Mouse (Mus musculus): ENCODE data around the gene Cecr2.
A peak's percentile ranks its signal among the peaks of the same experiment; 100 is the strongest.
"Not testable (repeated sequence)": the region's sequence is repeated elsewhere in the genome, so short reads cannot be mapped to it uniquely, and the experiment has no call there.

Cecr2 gene

DNA sequence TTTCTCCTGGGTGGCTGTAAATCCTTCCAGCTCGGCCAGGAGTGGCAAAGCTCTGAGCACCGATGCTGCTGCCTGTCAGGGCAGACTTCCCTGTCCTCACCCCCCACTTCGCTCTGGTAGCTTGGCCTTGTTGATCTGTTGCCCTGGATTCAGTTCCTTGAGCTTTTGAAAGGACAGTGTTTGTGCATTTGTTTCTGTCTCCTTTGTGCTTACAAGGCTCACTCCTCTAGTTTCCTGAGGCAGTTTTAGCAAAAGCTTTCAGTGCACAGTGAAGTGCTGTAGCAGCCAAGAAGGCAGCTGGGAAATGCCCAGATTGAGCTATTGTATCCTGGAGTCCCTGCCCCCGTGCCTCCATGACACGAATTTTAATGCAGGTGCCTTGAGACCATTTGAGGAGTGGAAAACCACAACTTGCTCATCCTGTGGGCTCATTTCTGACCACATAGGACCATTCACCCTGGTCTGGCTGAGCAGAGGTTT lies 107.0 kb downstream of the Cecr2 start, which contains the start of gene Slc25a18:
Slc25a18 (plus strand) TSS at position 430 of the 480 bp plus-strand sequence.
- peak in 1 of 2 experiments; percentile 57 for DNase-seq (ENCODE audit: low spot score in 2 of 2)

DNA sequence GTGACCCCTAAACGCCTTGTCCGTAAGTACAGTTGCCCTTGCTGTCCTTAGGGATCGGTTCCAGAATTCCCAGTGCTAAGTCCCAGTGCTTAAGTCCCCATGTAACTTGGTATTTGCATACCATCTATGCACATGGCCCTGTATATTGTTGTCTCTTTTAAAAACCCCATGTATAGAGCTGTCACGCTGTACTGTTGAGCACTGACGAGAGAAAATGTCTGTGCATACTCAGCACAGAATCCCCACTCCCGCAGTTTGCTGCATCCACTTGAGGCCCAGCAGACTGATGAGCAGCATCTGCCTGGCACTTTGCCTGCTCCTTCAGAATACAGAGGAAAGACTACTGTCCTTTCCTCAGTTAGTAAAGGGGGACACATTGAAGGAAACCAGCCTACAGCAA lies 107.6 kb downstream of the Cecr2 start:
- no peak for DNase-seq (ENCODE audit: low spot score in 2 of 2)

DNA sequence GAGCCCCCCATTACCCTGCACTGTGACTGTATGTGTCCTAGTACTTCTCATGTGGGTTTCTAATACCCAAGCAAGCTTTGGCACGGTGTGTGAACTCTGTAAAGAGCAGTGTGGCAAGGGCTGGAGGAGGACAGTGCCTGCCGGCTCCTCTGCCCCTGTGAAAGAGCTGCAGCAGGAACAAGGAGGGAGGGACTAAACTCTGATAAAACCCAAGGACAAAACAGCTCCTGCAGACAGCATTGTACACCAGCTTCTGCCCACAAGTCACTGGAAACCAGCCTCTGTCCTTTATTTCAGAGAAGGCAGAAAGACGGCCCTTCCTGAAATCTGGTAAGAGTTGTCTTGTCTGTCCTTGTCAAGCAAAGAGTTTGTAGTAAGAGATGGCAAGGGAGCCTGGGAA lies 110.1 kb downstream of the Cecr2 start:
- DNase-seq (ENCODE audit: low spot score in 2 of 2), result no peak

DNA sequence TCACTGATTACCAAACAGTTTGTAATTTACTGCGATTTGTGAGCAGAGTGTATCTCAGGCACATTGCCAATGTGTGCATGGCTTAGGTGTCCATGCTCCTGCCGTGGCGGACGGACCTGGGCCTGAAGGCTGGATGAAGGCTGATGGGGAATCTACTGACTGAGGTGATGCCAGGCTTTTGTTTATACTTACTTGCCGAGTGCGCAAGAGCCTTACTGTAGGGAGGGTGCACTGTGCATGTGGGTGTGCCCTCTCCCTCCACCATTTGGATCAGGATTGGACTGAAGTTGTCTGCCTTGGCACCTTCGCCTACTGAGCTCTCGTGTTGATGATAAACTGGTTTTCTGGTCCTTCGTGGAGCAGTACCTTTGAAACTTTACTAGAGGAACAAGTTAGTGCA lies 111.4 kb downstream of the Cecr2 start:
- DNase-seq (ENCODE audit: low spot score in 2 of 2), result no peak

DNA sequence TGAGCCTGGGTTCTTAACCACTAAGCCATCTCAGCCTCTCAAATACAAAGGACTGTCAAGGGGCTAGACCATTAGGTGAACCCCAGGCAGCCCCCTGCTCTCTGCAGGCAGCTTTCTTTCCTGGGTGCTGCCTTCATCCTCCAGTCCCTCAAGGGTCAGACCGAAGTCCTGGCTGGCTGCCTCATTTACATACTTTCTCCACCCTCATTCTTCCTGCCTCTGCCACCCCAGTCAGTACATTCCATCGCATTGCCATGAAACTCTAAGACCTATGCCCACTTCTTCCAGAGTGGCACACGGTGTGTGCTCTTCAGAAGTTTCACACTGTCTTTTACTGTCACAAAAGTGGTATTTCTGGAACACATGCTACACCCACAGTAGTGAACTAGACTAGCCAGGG lies 112.1 kb downstream of the Cecr2 start:
- DNase-seq (ENCODE audit: low spot score in 2 of 2), result no peak

DNA sequence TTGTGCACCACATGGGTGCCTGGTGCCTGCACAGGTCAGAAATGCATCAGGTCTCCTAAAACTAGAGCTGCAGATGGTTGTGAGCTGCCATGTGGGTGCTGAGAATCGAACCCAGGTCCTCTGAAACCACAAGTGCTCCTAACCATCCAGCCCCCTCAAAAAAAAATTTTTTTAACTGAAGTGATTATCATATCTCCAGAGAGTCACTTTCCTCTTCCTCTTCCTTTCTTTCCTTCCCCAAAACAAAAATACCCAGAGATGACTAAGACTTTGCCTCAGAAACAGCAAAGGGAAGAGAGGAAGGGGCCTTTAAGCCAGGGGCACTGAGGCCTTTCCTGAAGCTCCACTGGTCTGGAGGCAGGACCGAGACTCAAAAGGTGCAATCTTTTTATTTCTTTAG lies 116.8 kb downstream of the Cecr2 start:
- no peak for DNase-seq (ENCODE audit: low spot score in 2 of 2)

DNA sequence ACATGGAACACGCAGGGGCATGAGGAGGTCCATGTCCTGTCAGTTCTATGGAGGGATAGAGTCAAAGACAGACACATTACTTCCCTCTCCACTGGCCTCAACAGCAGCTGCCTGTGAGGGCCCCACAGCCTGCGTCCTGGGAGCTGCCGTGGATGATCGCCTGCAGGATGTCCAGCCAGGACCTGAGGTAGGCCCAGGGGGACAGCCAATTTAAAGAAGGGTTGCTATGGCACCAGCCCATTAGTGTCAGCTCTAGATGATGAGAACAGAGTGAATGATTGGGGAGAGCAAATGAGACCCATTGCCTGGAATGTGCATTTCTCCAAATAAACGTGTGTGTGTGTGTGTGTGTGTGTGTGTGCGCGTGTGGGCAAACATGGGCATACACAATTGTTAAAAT lies 118.2 kb downstream of the Cecr2 start:
- DNase-seq (ENCODE audit: low spot score in 2 of 2), result no peak

DNA sequence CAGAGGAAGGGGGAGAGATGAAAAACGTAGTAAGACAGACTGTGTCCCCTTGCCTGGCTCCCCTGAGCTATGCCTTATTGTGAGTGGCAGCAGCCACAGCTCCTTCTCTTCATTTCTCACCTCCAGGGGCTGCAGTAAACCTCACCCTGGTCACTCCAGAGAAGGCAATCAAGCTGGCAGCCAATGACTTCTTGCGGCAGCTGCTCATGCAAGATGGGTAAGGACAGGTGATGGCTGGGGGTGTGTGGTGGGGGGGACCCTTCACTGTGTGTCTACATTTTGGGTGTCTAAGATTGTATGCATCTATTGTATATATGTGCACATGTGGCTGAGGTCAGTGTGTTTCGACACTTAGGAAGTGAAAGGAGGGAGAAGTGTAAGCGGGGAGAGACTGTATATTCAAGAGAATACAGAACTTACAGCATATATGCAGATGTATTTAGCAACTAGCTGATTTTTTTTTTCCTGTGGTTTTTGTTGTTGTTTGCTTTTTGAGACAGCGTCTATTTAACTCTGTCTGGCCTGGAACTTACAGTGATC lies 122.0 kb downstream of the Cecr2 start:
- DNase-seq (ENCODE audit: low spot score in 2 of 2), result no peak

DNA sequence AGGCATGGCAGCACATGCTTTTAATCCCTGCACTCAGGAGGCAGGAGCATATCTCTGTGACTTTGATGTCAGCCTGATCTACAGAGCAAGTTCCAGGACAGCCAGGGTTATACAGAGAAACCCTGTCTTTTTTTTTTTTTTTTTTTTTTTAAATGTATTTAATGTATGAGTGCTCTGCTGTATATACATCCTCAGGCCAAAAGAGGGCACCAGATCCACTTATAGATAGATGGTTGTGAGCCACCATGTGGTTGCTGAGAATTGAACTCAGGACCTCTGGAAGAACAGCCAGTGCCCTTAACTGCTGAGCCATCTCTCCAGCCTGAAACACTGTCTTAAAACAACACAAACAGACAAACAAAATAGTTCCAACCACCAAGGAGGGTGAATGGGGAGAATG lies 122.7 kb downstream of the Cecr2 start:
- DNase-seq (ENCODE audit: low spot score in 2 of 2), result no peak

DNA sequence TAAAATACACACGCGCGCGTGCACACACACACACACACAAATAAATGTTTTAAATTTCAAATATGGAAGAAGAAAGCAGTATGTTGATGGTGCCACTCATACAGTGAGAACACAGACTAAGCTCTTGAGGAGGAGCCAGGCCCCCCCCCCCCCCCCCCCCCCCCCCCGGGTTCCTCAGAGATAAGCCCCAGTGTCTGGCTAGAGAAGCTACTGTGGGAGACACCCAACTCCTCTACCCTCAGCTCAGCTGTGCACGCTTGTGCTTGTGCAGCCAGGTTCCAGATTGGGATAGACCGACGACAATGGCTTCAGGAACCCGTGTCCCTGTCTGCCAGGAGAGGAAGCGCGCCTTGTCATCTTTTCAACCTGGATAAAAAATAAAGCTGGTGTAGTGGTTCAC lies 124.0 kb downstream of the Cecr2 start:
- DNase-seq (ENCODE audit: low spot score in 2 of 2), result no peak

DNA sequence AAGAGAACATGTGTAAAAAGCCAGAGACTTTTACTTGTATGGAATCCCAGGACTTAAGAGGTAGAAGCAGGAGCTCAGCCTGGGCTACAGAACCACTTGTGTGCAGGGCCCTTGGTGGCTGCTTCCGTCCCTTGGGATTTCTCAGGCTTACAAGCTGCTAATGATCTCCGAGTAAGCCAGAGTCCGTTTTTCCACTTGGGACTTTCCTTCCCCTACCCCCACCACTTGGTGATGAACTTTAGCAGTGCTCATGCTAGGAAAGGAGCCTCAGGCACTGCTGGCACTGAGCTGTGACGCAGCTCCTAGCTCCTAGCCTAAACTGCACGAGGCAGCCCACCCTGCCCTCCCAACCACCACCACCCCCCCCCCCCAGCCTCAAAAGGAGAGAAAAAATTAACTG lies 124.5 kb downstream of the Cecr2 start:
- DNase-seq (ENCODE audit: low spot score in 2 of 2), result no peak

DNA sequence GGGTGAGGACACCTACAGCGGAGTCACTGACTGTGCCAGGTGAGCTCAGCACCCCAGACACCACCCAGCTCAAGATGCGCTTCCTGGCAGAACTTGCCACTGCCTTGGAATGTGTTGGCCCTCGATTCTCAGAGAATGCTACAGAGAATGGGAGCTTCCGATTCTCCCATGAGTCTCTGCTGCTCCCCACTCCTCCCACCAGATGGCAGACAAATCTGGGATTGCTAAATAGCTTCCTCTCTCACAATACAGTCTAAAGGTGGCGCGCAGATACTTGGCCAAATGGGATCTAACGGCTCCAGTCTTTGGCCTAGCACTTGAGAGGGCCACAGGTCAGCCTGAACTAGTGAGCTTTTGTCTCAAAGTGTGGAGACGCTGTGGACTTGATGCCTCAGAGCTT lies 126.8 kb downstream of the Cecr2 start:
- peak; percentile 39 to 57 for DNase-seq (ENCODE audit: low spot score in 2 of 2)

DNA sequence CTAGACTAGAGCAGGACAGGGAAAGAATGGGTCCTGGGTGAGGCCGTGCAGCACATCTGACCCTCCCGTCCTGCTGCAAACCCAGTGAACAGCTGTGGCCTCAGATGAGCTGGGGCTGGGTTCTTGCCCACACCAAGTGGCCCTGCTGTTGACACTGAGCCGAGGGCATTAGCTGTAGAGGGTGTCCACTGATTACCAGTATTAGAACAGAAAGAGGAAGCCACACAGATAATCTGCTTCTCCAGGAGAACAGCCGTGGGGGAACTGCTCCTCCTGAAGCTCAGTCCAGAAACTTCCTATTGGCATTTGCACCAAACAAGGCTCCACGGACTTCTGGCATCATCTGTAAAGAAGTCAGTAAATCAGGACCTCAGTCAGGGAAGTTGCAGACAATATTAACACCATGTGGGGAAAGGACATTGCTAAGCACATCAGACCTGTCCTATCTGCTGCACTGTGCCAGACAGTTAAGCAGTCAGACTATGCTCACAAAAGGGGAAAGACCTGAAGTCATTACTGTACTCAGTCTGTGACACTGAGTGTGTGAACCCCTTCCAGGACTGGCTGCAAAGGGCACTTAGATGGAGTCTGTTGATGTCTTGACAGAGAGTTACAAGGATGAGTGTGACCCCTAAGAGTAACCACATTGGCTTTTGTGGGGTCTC lies 129.4 kb downstream of the Cecr2 start:
- no peak for DNase-seq (ENCODE audit: low spot score in 2 of 2)

DNA sequence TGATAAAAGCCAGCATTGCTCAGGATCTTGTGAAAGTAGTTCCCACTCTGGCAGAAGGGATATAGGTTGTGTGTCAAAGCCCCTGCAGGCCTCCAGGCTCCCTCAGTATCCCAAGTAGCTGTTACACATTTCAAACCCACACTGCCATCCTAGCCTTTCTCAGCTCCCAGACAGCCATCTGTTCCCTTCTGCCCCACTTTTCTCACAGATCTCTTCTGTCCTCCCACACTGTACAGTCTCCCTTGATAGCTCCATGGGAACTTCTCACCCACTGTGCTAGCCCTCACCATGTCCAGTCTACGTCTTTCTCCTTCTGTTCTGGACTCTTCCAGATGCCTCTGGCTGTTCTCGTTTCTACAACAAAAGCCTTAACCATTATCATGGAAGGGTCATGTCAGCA lies 129.9 kb downstream of the Cecr2 start:
- DNase-seq (ENCODE audit: low spot score in 2 of 2), result peak; percentile 61 to 70

DNA sequence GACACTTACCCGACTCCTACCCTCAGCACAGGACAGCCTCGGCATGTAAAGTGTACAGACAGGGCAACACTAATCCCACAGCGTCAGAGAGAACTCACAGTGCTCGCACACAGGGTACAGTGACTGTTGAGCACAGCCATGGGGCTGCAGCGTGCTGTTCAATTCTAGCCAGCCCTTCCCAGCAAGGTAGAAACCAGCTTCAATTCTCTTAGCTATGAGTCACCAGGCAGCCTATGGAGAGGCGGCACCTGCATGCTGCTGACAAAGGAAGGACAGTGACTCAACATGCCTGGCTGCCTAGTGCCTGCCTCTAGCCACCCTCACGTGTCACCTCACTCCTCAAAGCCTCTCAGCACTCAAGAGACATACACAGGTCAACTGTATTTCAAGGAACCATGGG lies 131.8 kb downstream of the Cecr2 start:
- DNase-seq (ENCODE audit: low spot score in 2 of 2), result peak in 1 of 2 experiments; percentile 40

DNA sequence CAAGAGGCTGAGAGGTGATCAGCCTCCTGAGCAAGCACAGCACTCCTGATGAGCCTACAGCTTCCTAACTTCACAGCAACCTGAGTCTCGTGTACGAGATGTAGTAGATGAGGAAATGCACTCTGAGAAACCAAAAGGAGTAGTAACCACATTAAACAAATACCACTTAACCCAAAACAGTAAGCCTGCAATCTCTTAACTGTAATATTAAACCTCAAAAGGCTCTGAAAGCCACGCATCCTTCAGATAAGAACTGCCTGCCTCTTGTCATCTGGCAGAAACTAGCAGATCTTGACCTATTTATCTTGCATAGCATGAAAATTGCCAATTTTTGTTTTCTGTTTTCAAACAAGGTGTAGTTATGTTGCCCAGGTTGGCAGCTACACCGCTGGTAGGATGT lies 132.7 kb downstream of the Cecr2 start:
- DNase-seq (ENCODE audit: low spot score in 2 of 2), result no peak

DNA sequence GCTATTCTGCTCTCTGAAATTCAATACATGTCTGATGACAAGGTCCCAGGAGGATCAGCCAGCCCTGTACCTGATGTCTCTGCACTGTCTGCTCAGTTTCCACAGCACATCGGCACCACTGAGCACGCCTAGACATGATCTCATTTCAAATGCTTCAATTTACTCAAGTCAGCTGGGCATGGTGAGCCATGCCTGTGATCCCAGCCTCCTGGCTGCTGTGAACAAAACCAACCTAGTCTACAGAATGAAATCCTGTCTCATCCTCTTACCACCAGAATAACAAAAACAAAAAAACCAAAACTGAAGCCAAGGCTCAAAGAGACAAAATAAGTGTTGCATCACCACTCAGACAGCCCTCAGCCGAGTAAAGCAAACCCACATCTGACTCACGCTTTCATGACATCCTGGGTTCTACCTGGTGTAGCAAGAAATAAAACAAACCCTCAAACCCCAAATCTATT lies 133.4 kb downstream of the Cecr2 start:
- DNase-seq (ENCODE audit: low spot score in 2 of 2), result no peak

DNA sequence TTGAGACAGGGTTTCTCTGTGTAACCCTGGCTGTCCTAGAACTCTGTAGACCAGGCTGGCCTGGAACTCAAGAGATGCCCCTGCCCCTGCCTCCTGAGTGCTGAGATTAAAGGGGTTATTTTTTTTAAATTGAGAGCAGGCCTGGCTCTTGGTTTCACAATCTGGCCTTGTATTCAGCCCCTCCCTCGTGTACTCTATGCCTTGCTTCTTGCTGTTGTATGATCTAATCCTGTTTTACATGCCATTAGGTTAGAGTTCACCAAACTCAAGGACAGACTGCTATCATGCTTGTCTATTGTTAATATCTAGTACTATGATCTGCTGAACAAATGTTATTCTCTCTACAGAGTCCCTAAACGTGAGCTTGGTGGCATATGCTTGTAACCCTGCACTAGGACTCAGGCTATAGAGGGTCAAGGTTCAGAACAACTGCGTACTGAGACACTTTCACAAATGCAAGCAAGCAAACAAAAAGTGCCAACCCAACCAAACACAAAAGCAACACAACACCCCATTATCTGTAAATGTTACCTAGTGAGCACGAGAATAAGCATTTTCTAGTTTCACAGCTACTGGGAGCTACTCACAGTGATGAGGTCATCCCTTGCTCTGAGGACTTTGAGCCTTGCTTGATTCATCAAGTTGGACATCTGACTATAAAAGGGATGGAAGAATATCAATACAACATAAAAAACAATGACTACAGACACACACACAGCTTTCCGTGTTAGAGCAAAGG lies 141.0 kb downstream of the Cecr2 start:
- DNase-seq (ENCODE audit: low spot score in 2 of 2), result no peak

DNA sequence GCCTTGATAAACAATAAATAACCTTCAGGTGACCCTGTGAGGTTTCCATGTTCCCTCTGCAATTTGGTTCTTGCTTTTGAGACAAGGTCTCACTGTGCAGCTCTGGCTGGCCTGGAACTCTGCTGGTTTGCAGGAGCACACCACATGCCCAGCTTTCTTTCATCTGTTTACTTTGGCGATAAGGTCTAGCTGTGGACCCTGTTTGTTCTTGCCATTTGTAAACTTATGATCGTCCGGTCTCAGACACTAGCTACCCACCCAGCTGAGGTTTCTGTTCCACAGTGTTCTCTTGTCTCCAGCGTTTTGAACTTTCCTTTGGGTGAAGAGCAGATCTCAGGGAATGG lies 141.5 kb downstream of the Cecr2 start:
- DNase-seq (ENCODE audit: low spot score in 2 of 2), result no peak

DNA sequence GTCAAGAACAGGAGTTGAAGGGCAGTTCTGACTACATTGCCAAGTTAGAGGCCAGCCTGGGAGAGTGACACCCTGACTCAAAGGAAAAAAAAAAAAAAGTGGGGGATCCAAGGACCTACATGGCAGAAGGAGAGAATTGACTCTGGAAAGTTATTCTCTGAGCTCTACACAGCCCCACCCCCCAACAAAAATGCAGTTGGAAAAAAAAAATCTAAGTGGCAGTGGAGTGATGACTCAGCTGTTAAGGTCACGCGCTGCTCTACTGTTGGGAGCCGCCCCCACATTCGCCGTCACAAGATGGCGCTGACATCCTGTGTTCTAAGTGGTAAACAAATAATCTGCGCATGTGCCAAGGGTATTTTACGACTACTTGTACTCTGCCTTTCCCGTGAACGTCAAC lies 145.8 kb downstream of the Cecr2 start:
- not testable (repeated sequence) for DNase-seq (ENCODE audit: low spot score in 2 of 2)

DNA sequence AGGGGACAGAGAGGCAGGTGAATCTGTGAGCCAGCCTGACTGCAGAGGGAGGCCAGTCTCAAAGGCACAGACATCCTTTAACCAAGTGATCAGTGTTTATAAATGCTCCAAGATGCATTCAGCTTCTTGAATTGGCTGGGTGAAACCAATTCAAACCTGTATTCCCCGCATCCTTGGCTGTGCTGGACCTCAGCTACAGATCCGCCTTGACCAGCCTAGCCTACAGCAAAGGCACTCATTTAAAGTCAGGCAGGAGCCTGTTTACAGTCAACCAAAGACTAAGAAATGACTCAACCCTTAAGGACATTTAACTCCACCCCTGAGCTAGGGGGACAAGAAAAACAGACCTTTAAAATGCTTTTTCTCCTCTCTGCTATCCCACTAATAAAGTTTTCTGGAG lies 153.1 kb downstream of the Cecr2 start:
- no peak for DNase-seq (ENCODE audit: low spot score in 2 of 2)

DNA sequence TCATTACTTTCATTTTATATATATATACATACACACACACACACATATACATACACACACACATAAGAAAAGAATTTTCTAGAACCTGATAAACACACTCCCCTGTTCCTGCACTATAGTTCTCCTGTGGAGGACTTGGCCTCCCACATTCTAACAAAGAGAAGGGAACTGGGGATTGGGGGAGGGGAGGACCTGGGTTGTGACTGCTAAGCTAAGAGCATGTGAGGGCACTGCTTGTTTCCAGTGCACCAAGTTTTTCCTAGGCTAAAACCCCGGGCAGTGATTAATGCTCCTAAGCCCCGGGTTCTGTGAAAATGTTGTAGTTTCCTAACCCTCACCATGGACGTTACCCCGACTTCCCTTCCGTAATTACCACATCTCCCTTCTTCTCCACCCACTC lies 154.0 kb downstream of the Cecr2 start:
- DNase-seq (ENCODE audit: low spot score in 2 of 2), result no peak
